Mouse (Mus musculus): Measurements from ENCODE around the gene Scand1.
A peak's percentile ranks its signal among the peaks of the same experiment; 100 is the strongest.

Scand1 gene

GRCm38 (mm10) chr2:156312297-156312897 is at the start of gene Scand1, which contains the start of gene Cnbd2:
TSS of gene Scand1 (minus strand) at chr2:156312704.
TSS of gene Cnbd2 (plus strand) at chr2:156312299.
- DNase-seq (ENCODE audit: low spot score in 2 of 2): peak; percentile 78 to 79

- no peak for DNase-seq (ENCODE audit: low spot score in 2 of 2)
Measured at GRCm38 (mm10) chr2:156356031-156356430, 43.5 kb upstream of the Scand1 start.

GRCm38 (mm10) chr2:156353265-156353692 is 40.8 kb upstream of the Scand1 start:
- DNase-seq (ENCODE audit: low spot score in 2 of 2): no peak

- DNase-seq (ENCODE audit: low spot score in 2 of 2): no peak
Measured at GRCm38 (mm10) chr2:156352413-156353165, 40.1 kb upstream of the Scand1 start.

- DNase-seq (ENCODE audit: low spot score in 2 of 2): no peak
Measured at GRCm38 (mm10) chr2:156351243-156351642, 38.7 kb upstream of the Scand1 start.

GRCm38 (mm10) chr2:156349286-156349848 is 36.9 kb upstream of the Scand1 start:
- DNase-seq (ENCODE audit: low spot score in 2 of 2): no peak

GRCm38 (mm10) chr2:156348812-156349211 is 36.3 kb upstream of the Scand1 start:
- no peak for DNase-seq (ENCODE audit: low spot score in 2 of 2)

GRCm38 (mm10) chr2:156344775-156345532 is 32.5 kb upstream of the Scand1 start:
- DNase-seq (ENCODE audit: low spot score in 2 of 2): no peak

GRCm38 (mm10) chr2:156340078-156340477 is 27.6 kb upstream of the Scand1 start:
- DNase-seq (ENCODE audit: low spot score in 2 of 2): no peak

- DNase-seq (ENCODE audit: low spot score in 2 of 2): no peak
Measured at GRCm38 (mm10) chr2:156331446-156331965, 19.0 kb upstream of the Scand1 start.

- no peak for DNase-seq (ENCODE audit: low spot score in 2 of 2)
Measured at GRCm38 (mm10) chr2:156330681-156331080, 18.2 kb upstream of the Scand1 start.

GRCm38 (mm10) chr2:156324681-156325080 is 12.2 kb upstream of the Scand1 start:
- no peak for DNase-seq (ENCODE audit: low spot score in 2 of 2)

GRCm38 (mm10) chr2:156324116-156324588 is 11.6 kb upstream of the Scand1 start:
- peak; percentile 34 to 42 for DNase-seq (ENCODE audit: low spot score in 2 of 2)

GRCm38 (mm10) chr2:156321538-156321937 is 9.0 kb upstream of the Scand1 start:
- DNase-seq (ENCODE audit: low spot score in 2 of 2): no peak

GRCm38 (mm10) chr2:156318491-156318890 is 6.0 kb upstream of the Scand1 start:
- DNase-seq (ENCODE audit: low spot score in 2 of 2): no peak

GRCm38 (mm10) chr2:156314811-156315210 is 2.3 kb upstream of the Scand1 start:
- DNase-seq (ENCODE audit: low spot score in 2 of 2): no peak

GRCm38 (mm10) chr2:156313153-156313552 is 649 bp upstream of the Scand1 start:
- no peak for DNase-seq (ENCODE audit: low spot score in 2 of 2)

- peak in 1 of 2 experiments; percentile 20 for DNase-seq (ENCODE audit: low spot score in 2 of 2)
Measured at GRCm38 (mm10) chr2:156311841-156312291, 638 bp downstream of the Scand1 start.

- DNase-seq (ENCODE audit: low spot score in 2 of 2): no peak
Measured at GRCm38 (mm10) chr2:156311441-156311840, 1.1 kb downstream of the Scand1 start.

GRCm38 (mm10) chr2:156310945-156311344 is 1.6 kb downstream of the Scand1 start:
- DNase-seq (ENCODE audit: low spot score in 2 of 2): no peak

- no peak for DNase-seq (ENCODE audit: low spot score in 2 of 2)
Measured at GRCm38 (mm10) chr2:156310455-156310854, 2.0 kb downstream of the Scand1 start.

GRCm38 (mm10) chr2:156309948-156310347 is 2.6 kb downstream of the Scand1 start:
- no peak for DNase-seq (ENCODE audit: low spot score in 2 of 2)

Data from right cerebral cortex, postnatal 36 days (tissue).